Mouse (Mus musculus) neural tube, embryonic 12.5 days (tissue): ENCODE measurements at regions not wholly inside any gene's neighbourhood (a gene's known extent, or its start where the extent isn't known, plus 50 kb on each side); places are given as distances from the start of the nearest gene placed in this dataset.

Experiments used
- ATAC-seq: fragments of 200-750 bp; cut with Nextera tagmentation; 2 replicates; pipeline ENCODE4 v1.8.0; 2017; ENCODE audit warnings: low read depth, mild to moderate bottlenecking, moderate TSS enrichment, moderate library complexity; ENCODE audit not compliant: low FRiP score
- H3K27ac ChIP-seq: fragments of 300-500 bp; sonication (generic); 2 replicates; pipeline ENCODE4 v1.5.1; 2016
- H3K27me3 ChIP-seq: fragments of 300-500 bp; sonication (generic); replicated peaks from 2 replicates; pipeline ENCODE4 v1.6.1; 2016; ENCODE audit warnings: mild to moderate bottlenecking
- H3K36me3 ChIP-seq: fragments of 300-500 bp; sonication (generic); 2 replicates; pipeline ENCODE4 v1.6.1; 2016; ENCODE audit warnings: mild to moderate bottlenecking
- H3K4me1 ChIP-seq: fragments of 300-500 bp; sonication (generic); 2 replicates; pipeline ENCODE4 v1.6.1; 2016
- H3K4me2 ChIP-seq: fragments of 300-500 bp; sonication (generic); replicated peaks from 2 replicates; pipeline ENCODE4 v1.6.1; 2016; ENCODE audit warnings: mild to moderate bottlenecking
- H3K4me3 ChIP-seq: fragments of 300-500 bp; sonication (generic); 2 replicates; pipeline ENCODE4 v1.5.1; 2016
- H3K9ac ChIP-seq: fragments of 300-500 bp; sonication (generic); 2 replicates; pipeline ENCODE4 v1.6.1; 2016; ENCODE audit warnings: mild to moderate bottlenecking
- H3K9me3 ChIP-seq: fragments of 300-500 bp; sonication (generic); 2 replicates; pipeline ENCODE4 v1.6.1; 2016; ENCODE audit warnings: mild to moderate bottlenecking
- WGBS: fragments of 180-500 bp; shearing (Covaris S2); methylation state at CpG from one replicate; pipeline ENCODE4 v1.1.7; 2016; 5-methylcytosine and 5-hydroxymethylcytosine counted together

GRCm38 (mm10) chr17:85780477-85780876 is 92.4 kb upstream of the Six2 start:
- 94% methylated on average over 10 of the region's 10 CpGs for WGBS
- H3K9ac ChIP-seq: no peak overlapping the region
- no peaks in the 10 kb centered on the region for H3K36me3 ChIP-seq
- no peaks in the 10 kb centered on the region for H3K9me3 ChIP-seq
- no peak overlapping the region for H3K4me2 ChIP-seq
- no peak for ATAC-seq
- H3K4me1 ChIP-seq: peaks cover 7% of the 10 kb centered on the region; the same call in 1 of the 2 replicates
- no peak overlapping the region for H3K4me3 ChIP-seq
- H3K27ac ChIP-seq: no peak overlapping the region
- no peaks in the 10 kb centered on the region for H3K27me3 ChIP-seq

GRCm38 (mm10) chr17:85776876-85777275 is 88.8 kb upstream of the Six2 start:
- ATAC-seq: no peak
- no peak overlapping the region for H3K9ac ChIP-seq
- WGBS: 68% methylated on average over 3 of the region's 3 CpGs

GRCm38 (mm10) chr17:85768341-85768740 is 80.3 kb upstream of the Six2 start:
- Histone ChIP-seq H3K27me3 (no peaks in the 10 kb centered on the region), H3K4me3 (no peak overlapping the region), H3K36me3 (no peaks in the 10 kb centered on the region), H3K27ac (no peak overlapping the region), H3K4me1 (no peaks in the 10 kb centered on the region), H3K4me2 (no peak overlapping the region), H3K9me3 (no peaks in the 10 kb centered on the region), H3K9ac (no peak overlapping the region)
- ATAC-seq: no peak
- WGBS: 94% methylated on average over 10 of the region's 10 CpGs

More at GRCm38 (mm10) chr17:85776876-85777275, 88.8 kb upstream of the Six2 start:
- H3K4me3 ChIP-seq: no peak overlapping the region
- no peaks in the 10 kb centered on the region for H3K9me3 ChIP-seq
- no peak overlapping the region for H3K4me2 ChIP-seq
- H3K27ac ChIP-seq: no peak overlapping the region
- 0 out of 2 replicates have a peak, but pooled peaks cover 6% of the 10 kb centered on the region for H3K4me1 ChIP-seq
- no peaks in the 10 kb centered on the region for H3K36me3 ChIP-seq
- no peaks in the 10 kb centered on the region for H3K27me3 ChIP-seq

- H3K9me3 ChIP-seq: 0 out of 2 replicates have a peak, but pooled peaks cover 2% of the 10 kb centered on the region
- no peaks in the 10 kb centered on the region for H3K27me3 ChIP-seq
- H3K4me3 ChIP-seq: no peak overlapping the region
- 81% methylated on average over 15 of the region's 15 CpGs for WGBS
- no peak overlapping the region for H3K4me2 ChIP-seq
- ATAC-seq: no peak
- no peaks in the 10 kb centered on the region for H3K36me3 ChIP-seq
- H3K4me1 ChIP-seq: no peaks in the 10 kb centered on the region
- no peak overlapping the region for H3K27ac ChIP-seq
- no peak overlapping the region for H3K9ac ChIP-seq
Observed at GRCm38 (mm10) chr17:85767201-85767862, 79.3 kb upstream of the Six2 start.

GRCm38 (mm10) chr17:85766556-85766955 is 78.5 kb upstream of the Six2 start:
- Histone ChIP-seq H3K27ac (no peak overlapping the region), H3K4me3 (no peak overlapping the region), H3K36me3 (no peaks in the 10 kb centered on the region), H3K9ac (no peak overlapping the region), H3K9me3 (0 out of 2 replicates have a peak, but pooled peaks cover 7% of the 10 kb centered on the region), H3K27me3 (no peaks in the 10 kb centered on the region), H3K4me1 (no peaks in the 10 kb centered on the region), H3K4me2 (no peak overlapping the region)
- no peak for ATAC-seq
- 17% methylated on average over 5 of the region's 5 CpGs for WGBS

GRCm38 (mm10) chr17:85758581-85759098 is 70.6 kb upstream of the Six2 start:
- no peak for ATAC-seq
- H3K4me2 ChIP-seq: no peak overlapping the region
- 63% methylated on average over 9 of the region's 9 CpGs for WGBS

GRCm38 (mm10) chr17:85757647-85758046 is 69.6 kb upstream of the Six2 start:
- Histone ChIP-seq H3K27ac (no peak overlapping the region), H3K36me3 (no peaks in the 10 kb centered on the region), H3K4me1 (no peaks in the 10 kb centered on the region), H3K9me3 (0 out of 2 replicates have a peak, but pooled peaks cover 8% of the 10 kb centered on the region), H3K27me3 (0 out of 2 replicates have a peak, but pooled peaks cover 4% of the 10 kb centered on the region), H3K9ac (no peak overlapping the region), H3K4me2 (no peak overlapping the region), H3K4me3 (no peak overlapping the region)
- 88% methylated on average over 1 of the region's 1 CpGs for WGBS
- ATAC-seq: no peak

More at GRCm38 (mm10) chr17:85758581-85759098, 70.6 kb upstream of the Six2 start:
- Histone ChIP-seq H3K27ac (no peak overlapping the region), H3K9me3 (0 out of 2 replicates have a peak, but pooled peaks cover 8% of the 10 kb centered on the region), H3K4me1 (no peaks in the 10 kb centered on the region), H3K4me3 (no peak overlapping the region), H3K27me3 (no peaks in the 10 kb centered on the region), H3K9ac (no peak overlapping the region), H3K36me3 (no peaks in the 10 kb centered on the region)

- Histone ChIP-seq H3K4me2 (no peak overlapping the region), H3K9ac (no peak overlapping the region), H3K36me3 (no peaks in the 10 kb centered on the region), H3K4me3 (no peak overlapping the region), H3K9me3 (no peaks in the 10 kb centered on the region), H3K27ac (no peak overlapping the region), H3K27me3 (peaks cover 11% of the 10 kb centered on the region; the same call in 1 of the 2 replicates), H3K4me1 (no peaks in the 10 kb centered on the region)
- no peak for ATAC-seq
- 83% methylated on average over 2 of the region's 2 CpGs for WGBS
Observed at GRCm38 (mm10) chr17:85755557-85755956, 67.5 kb upstream of the Six2 start.

GRCm38 (mm10) chr17:85748649-85749081 is 60.6 kb upstream of the Six2 start:
- H3K4me2 ChIP-seq: peak overlapping the region; percentile 46
- peaks cover 23% of the 10 kb centered on the region for H3K4me1 ChIP-seq
- WGBS: 7% methylated on average over 10 of the region's 10 CpGs
- no peaks in the 10 kb centered on the region for H3K36me3 ChIP-seq
- H3K27me3 ChIP-seq: peaks cover 29% of the 10 kb centered on the region
- H3K9ac ChIP-seq: no peak overlapping the region
- no peak overlapping the region for H3K4me3 ChIP-seq
- peak; percentile 89 for ATAC-seq
- H3K27ac ChIP-seq: no peak overlapping the region
- no peaks in the 10 kb centered on the region for H3K9me3 ChIP-seq

GRCm38 (mm10) chr17:85747976-85748648 is 60.0 kb upstream of the Six2 start:
- Histone ChIP-seq H3K27ac (no peak overlapping the region), H3K9me3 (no peaks in the 10 kb centered on the region), H3K4me3 (no peak overlapping the region), H3K27me3 (peaks cover 25% of the 10 kb centered on the region), H3K4me1 (peaks cover 23% of the 10 kb centered on the region), H3K4me2 (peak overlapping the region; percentile 46), H3K36me3 (no peaks in the 10 kb centered on the region), H3K9ac (no peak overlapping the region)
- peak; percentile 70 for ATAC-seq
- 14% methylated on average over 16 of the region's 16 CpGs for WGBS
